Mouse (Mus musculus) lung, postnatal 0 days (tissue): Measurements from ENCODE around the gene Agbl1. TPM values are rescaled to one million over a fixed set of nuclear protein-coding genes. Genes with fewer than 3 reads are reported as not detected.

Experiments
- ATAC-seq: fragments of 200-750 bp; cut with Nextera tagmentation; 2 replicates; pipeline ENCODE4 v1.8.0; 2017; ENCODE audit warnings: moderate library complexity
- DNase-seq: peaks from one replicate; pipeline ENCODE4 v3.0.0-alpha.2; 2016; ENCODE audit warnings: low spot score
- H3K27ac ChIP-seq: fragments of 300-500 bp; sonication (generic); 2 replicates; pipeline ENCODE4 v1.5.1; 2014; ENCODE audit warnings: antibody characterized with exemption, mild to moderate bottlenecking, low read length, mixed read lengths
- H3K27me3 ChIP-seq: fragments of 300-500 bp; sonication (generic); replicated peaks from 2 replicates; pipeline ENCODE4 v1.6.1; 2014; ENCODE audit warnings: low read length, mixed read lengths; ENCODE audit not compliant: insufficient read depth
- H3K36me3 ChIP-seq: fragments of 300-500 bp; sonication (generic); 2 replicates; pipeline ENCODE4 v1.6.1; 2014; ENCODE audit warnings: low read length, mixed read lengths; ENCODE audit not compliant: insufficient read depth
- H3K4me1 ChIP-seq: fragments of 300-500 bp; sonication (generic); 2 replicates; pipeline ENCODE4 v1.6.1; 2014; ENCODE audit warnings: antibody characterized with exemption, low read depth, low read length, mixed read lengths; ENCODE audit not compliant: insufficient read depth
- H3K4me2 ChIP-seq: fragments of 300-500 bp; sonication (generic); replicated peaks from 2 replicates; pipeline ENCODE4 v1.6.1; 2014; ENCODE audit warnings: low read depth, mild to moderate bottlenecking, low read length, moderate library complexity, mixed read lengths
- H3K4me3 ChIP-seq: fragments of 300-500 bp; sonication (generic); 2 replicates; pipeline ENCODE4 v1.5.1; 2014; ENCODE audit warnings: low read depth, low read length
- H3K9ac ChIP-seq: fragments of 300-500 bp; sonication (generic); replicated peaks from 2 replicates; pipeline ENCODE4 v1.6.1; 2014; ENCODE audit warnings: low read depth, mild to moderate bottlenecking
- H3K9me3 ChIP-seq: fragments of 300-500 bp; sonication (generic); 2 replicates; pipeline ENCODE4 v1.6.1; 2016; ENCODE audit warnings: low read length, mixed read lengths
- CTCF ChIP-seq: IDR thresholded peaks from 2 replicates; pipeline ENCODE4 v1.5.1; 2016; ENCODE audit warnings: antibody characterized with exemption, mild to moderate bottlenecking
- EP300 ChIP-seq: IDR thresholded peaks from 2 replicates; pipeline ENCODE4 v1.6.1; 2016; ENCODE audit warnings: antibody characterized with exemption, mild to moderate bottlenecking, control low read depth
- WGBS: fragments of 180-500 bp; shearing (Covaris S2); extraction: QIAGEN DNeasy Blood & Tissue Kit; methylation state at CpG from one replicate; pipeline ENCODE4 v1.1.7; 2014; 5-methylcytosine and 5-hydroxymethylcytosine counted together
- polyA plus RNA-seq: library from polyadenylated mRNA; unstranded; fragments of >200 nt; fragmentation: Nextera tagmentation; extraction: Ambion mirVana; gene quantifications from 2 replicates; pipeline ENCODE4 v1.2.1, GENCODE M21; 2015

Agbl1 gene
- polyA plus RNA-seq, 1 experiment from 2014 or later = not detected

GRCm38 (mm10) chr7:76547313-76547712, 317.6 kb downstream of the Agbl1 start:
- no peak for ATAC-seq
- no peaks in the 10 kb centered on the region for H3K27me3 ChIP-seq
- H3K9me3 ChIP-seq = no peaks in the 10 kb centered on the region
- H3K27ac ChIP-seq = no peak overlapping the region
- H3K36me3 ChIP-seq = no peaks in the 10 kb centered on the region
- no peak overlapping the region for H3K9ac ChIP-seq
- no peak overlapping the region for H3K4me2 ChIP-seq
- H3K4me3 ChIP-seq = no peak overlapping the region
- DNase-seq = no peak
- TF ChIP-seq EP300 = no peak
- no peak for TF ChIP-seq CTCF
- H3K4me1 ChIP-seq = no peaks in the 10 kb centered on the region

- Histone ChIP-seq H3K4me3 (no peak overlapping the region), H3K36me3 (no peaks in the 10 kb centered on the region), H3K4me2 (no peak overlapping the region), H3K9me3 (no peaks in the 10 kb centered on the region), H3K9ac (no peak overlapping the region), H3K27ac (no peak overlapping the region), H3K27me3 (no peaks in the 10 kb centered on the region), H3K4me1 (no peaks in the 10 kb centered on the region)
- WGBS = 86% methylated on average over 3 of the region's 3 CpGs
- ATAC-seq (no peak), DNase-seq (no peak)
- TF ChIP-seq EP300 (no peak), CTCF (no peak)
These were observed 322.2 kb downstream of the Agbl1 start for GRCm38 (mm10) chr7:76551860-76552259.

DNA sequence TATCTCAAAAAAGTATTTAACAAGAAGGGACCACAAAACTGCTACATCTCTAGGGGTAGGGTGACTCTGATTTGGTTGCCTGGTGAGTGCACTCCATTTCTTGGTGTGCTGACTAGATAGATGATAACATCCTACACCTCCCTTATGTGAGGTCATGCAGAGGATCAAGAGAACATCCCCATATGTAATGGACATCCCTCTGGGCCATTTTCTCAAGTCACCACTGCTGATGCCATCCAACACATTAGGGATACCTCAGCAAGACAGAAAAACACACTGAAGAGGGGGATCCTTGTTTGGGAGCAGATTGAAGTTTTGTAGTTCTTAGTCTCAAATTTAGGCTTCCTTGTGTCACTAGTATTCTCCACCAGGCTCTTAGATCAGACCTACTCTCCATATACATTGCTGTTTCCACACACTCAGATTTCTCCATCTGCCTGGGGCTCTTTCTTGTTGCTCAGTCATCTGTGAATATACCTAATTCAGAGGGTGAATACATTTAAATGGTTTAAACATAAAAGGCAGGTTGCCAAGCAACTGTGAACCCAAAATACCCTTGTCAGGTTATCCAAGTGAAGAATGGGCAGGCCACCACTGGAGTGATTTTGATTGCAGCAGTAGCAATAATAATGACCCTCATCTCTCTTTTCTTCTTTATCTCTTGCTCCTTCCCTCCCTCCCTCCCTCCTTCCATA, 331.0 kb downstream of the Agbl1 start:
- Histone ChIP-seq H3K9ac (no peak overlapping the region), H3K27ac (no peak overlapping the region), H3K9me3 (no peaks in the 10 kb centered on the region), H3K36me3 (no peaks in the 10 kb centered on the region), H3K4me1 (no peaks in the 10 kb centered on the region), H3K4me2 (no peak overlapping the region), H3K4me3 (no peak overlapping the region), H3K27me3 (no peaks in the 10 kb centered on the region)
- TF ChIP-seq CTCF = no peak
- TF ChIP-seq EP300 = no peak
- DNase-seq (no peak), ATAC-seq (no peak)

- Histone ChIP-seq H3K9me3 (no peaks in the 10 kb centered on the region), H3K4me3 (no peak overlapping the region), H3K27ac (no peak overlapping the region), H3K27me3 (no peaks in the 10 kb centered on the region), H3K4me2 (no peak overlapping the region), H3K9ac (no peak overlapping the region), H3K4me1 (no peaks in the 10 kb centered on the region), H3K36me3 (no peaks in the 10 kb centered on the region)
- DNase-seq (no peak), ATAC-seq (no peak)
- WGBS = 62% methylated on average over 4 of the region's 4 CpGs
- no peak for TF ChIP-seq CTCF
- no peak for TF ChIP-seq EP300
These were observed 332.8 kb downstream of the Agbl1 start for GRCm38 (mm10) chr7:76562506-76562905.

GRCm38 (mm10) chr7:76594566-76595079, 364.9 kb downstream of the Agbl1 start:
- no peak for DNase-seq
- Histone ChIP-seq H3K27me3 (no peaks in the 10 kb centered on the region), H3K27ac (no peak overlapping the region), H3K9ac (no peak overlapping the region), H3K4me3 (no peak overlapping the region), H3K4me2 (no peak overlapping the region), H3K9me3 (no peaks in the 10 kb centered on the region), H3K4me1 (no peaks in the 10 kb centered on the region), H3K36me3 (no peaks in the 10 kb centered on the region)
- TF ChIP-seq CTCF (no peak), EP300 (no peak)
- 50% methylated on average over 5 of the region's 5 CpGs for WGBS
- no peak for ATAC-seq

GRCm38 (mm10) chr7:76597812-76598211, 368.1 kb downstream of the Agbl1 start:
- no peak for ATAC-seq
- DNase-seq = no peak
- TF ChIP-seq EP300 = no peak
- TF ChIP-seq CTCF = no peak
- Histone ChIP-seq H3K36me3 (no peaks in the 10 kb centered on the region), H3K4me3 (no peak overlapping the region), H3K4me1 (no peaks in the 10 kb centered on the region), H3K9me3 (no peaks in the 10 kb centered on the region), H3K9ac (no peak overlapping the region), H3K4me2 (no peak overlapping the region), H3K27ac (no peak overlapping the region), H3K27me3 (no peaks in the 10 kb centered on the region)
- WGBS = 55% methylated on average over 2 of the region's 2 CpGs
